Mouse (Mus musculus): ENCODE data around the gene Chst11.
A peak's percentile ranks its signal among the peaks of the same experiment; 100 is the strongest.

The Chst11 gene

GRCm38 (mm10) chr10:83210968-83211583, 225.8 kb downstream of the Chst11 start:
- no peak for DNase-seq (ENCODE audit: low spot score in 2 of 2)

DNA sequence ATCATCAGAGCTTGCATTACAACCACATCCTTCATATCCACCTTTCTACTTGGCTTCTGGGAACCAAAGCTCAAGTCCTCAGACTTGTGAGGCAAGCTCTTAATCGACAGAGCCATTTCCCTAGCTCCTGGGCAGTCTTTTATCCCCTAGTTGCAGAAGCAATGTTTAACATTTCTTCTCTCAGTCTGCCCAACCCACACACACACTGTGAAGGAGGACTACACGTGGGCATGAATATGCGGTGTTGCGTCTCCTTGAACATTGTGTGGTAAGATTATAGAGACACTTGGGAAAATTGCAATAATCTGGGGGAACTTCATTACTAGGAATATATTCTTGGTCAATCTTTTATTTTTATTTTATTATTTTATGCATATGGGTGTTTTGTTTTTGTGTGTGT, 227.3 kb downstream of the Chst11 start:
- DNase-seq (ENCODE audit: low spot score in 2 of 2): no peak

DNA sequence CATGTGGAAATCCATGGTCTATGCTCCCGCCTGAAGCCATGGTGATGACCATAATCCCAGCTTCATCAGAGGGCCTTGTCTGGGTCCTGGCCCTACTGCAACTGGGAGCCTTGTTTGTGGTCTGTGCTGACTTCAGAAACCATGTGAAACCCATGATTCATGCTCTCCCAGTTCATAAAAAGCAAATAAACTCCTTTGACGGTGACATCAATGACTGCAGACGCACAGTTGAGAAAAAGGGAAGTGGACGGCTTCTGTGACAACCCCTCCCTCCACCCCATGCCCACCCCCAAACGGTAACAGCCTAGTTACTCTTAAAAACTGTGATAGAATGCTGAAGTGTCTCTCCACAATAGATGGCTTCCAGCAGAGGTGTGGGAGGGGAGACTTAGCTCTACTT, 230.3 kb downstream of the Chst11 start:
- DNase-seq (ENCODE audit: low spot score in 2 of 2): no peak

DNA sequence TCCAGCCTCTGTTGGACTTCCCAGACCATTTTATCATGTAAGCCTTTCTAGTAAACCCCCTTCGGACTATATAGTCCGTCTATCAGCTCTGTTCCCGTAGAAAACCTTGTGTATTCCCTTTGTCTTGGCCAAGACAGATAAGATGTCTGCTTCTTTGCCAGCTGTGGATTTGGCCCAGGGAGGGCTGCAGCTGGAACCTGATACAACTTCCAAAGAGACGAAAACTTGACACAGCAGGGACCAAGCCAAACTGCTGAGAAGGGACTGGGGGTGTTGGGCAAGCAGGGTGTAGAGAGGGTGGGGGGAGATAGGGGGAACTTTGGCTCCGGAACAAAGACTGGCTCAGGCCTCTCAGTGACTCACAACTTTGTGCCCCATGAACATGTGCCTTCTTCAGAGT, 232.0 kb downstream of the Chst11 start:
- no peak for DNase-seq (ENCODE audit: low spot score in 2 of 2)

DNA sequence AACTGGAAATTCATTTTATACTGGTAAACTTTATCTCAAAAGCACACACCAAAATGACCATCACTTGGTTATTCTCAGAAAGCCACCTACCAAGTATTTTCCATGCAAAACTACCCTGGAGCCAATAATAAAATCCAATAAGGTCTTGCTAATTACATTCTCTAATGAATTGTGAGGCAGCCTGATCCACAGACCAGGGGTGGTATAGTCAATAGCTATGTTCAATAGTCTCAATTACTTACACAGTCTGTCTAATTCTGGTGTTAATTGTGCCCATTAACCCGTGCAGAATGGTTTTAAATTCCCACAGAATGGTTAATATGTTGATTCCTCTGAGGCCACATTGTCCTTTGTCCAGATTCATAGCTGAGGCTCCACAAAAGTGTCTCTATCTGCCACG, 233.5 kb downstream of the Chst11 start:
- no peak for DNase-seq (ENCODE audit: low spot score in 2 of 2)

DNA sequence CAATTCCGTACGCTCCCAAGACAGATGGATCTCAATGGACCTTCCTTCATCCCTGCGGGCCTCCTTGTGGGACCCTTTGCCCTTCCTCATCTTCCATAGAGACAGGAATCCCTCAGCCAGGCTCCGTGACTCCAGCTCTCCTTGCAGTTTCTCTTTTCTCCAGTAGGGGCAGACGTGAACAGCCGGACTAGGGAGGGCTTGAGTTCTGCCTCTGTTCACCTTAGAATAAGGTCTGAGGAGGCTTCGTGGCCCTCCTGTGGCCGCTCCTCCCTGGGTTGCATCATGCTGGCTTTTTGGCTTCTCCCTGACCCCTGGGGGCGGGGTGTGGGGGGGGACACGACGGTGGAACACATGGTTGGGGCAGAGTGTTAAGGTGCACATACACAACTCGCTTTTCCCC, 234.4 kb downstream of the Chst11 start:
- peak; percentile 48 to 70 for DNase-seq (ENCODE audit: low spot score in 2 of 2)

GRCm38 (mm10) chr10:83220217-83220616, 234.9 kb downstream of the Chst11 start:
- no peak for DNase-seq (ENCODE audit: low spot score in 2 of 2)

DNA sequence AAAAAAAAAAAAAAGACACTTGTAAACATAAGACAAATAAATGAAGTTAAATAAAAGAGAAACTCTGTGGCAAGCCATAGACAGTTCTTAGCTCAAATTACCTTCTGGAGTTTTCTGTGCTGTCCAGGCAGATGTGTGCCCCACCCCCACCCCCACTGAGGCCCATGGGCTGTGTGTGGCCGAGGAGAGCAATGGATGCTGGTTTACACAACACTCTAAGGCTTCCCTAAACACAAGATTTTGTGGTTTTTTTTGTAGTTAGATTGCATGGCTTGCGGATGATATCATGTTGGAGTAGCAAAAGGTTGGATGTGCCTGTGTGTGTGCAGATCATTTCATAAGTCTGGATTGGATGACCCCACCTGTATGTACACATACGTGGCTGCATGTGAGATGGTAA, 235.5 kb downstream of the Chst11 start:
- no peak for DNase-seq (ENCODE audit: low spot score in 2 of 2)

- DNase-seq (ENCODE audit: low spot score in 2 of 2): peak in 1 of 2 experiments; percentile 50
Observed at GRCm38 (mm10) chr10:83224999-83225398, 239.7 kb downstream of the Chst11 start.

- DNase-seq (ENCODE audit: low spot score in 2 of 2): no peak
Observed at GRCm38 (mm10) chr10:83228626-83229025, 243.3 kb downstream of the Chst11 start.

DNA sequence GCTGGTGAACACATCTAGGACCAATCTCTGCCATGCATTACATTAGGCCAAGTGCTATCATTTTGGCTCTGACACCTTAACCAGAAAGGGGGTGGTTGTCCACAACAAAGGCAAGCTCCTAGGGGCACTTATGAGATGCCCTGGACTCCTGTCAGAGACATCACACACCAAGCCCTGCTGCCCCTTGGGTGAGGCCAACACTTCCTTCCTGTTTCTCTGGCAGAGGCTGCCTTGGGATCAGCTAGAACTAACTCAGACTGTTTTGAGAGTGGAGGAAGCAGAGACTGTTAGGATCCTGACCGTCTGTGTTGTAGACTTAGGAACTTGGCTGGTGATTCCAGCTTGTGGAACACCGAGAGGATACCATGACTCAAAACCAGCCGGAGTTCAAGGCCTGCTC, 248.7 kb downstream of the Chst11 start:
- no peak for DNase-seq (ENCODE audit: low spot score in 2 of 2)

- no peak for DNase-seq (ENCODE audit: low spot score in 2 of 2)
Observed at GRCm38 (mm10) chr10:83234391-83234790, 249.1 kb downstream of the Chst11 start.

DNA sequence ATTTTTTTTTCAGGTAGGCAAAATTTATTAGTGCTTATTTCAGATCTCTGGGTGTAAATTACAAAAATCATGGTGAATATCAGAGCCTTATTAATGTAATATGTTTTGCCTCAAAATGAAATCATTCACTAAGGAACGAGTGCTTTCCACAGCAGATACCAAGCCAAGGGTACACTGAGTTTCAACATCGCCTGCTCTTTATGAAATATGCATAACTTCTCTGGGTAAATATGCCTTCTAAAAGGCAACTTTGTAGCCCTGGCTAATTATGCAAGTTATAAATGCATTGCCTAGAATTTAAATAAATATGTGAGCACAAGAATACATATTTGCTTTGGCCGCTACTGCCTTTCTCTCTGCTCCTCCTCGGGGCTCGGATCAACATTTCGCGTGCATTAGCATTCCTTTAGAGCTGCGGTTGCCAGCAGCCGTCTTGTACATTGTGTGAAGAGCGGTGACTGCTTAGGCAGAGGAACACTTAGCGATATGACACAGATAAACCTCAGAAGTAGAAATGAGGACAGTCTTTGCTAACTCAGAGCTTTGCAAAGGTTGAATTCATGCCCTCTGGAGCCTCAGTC, 256.9 kb downstream of the Chst11 start:
- DNase-seq (ENCODE audit: low spot score in 2 of 2): no peak

GRCm38 (mm10) chr10:83244131-83244530, 258.8 kb downstream of the Chst11 start:
- no peak for DNase-seq (ENCODE audit: low spot score in 2 of 2)

All from cerebellum, postnatal 4 days (tissue).